Mouse (Mus musculus) left cerebral cortex, adult 8-10 months (tissue): ENCODE measurements around the gene Gtf2f2. TPM values are rescaled to one million over a fixed set of nuclear protein-coding genes. Genes with fewer than 3 reads are reported as not detected.

Experiments
- DNase-seq, 2 experiments: peaks; one replicate each; pipeline ENCODE4 v3.0.0; 2022; ENCODE audit warnings: low spot score in 2 of 2
- total RNA-seq, 4 experiments: library from RNA; stranded (reverse); gene quantifications; 2 replicates each; pipeline ENCODE4 v1.2.4; 2022

The Gtf2f2 gene
- 10 to 100 TPM; 14.3 to 16.8 (median 16.0) TPM for total RNA-seq

DNA sequence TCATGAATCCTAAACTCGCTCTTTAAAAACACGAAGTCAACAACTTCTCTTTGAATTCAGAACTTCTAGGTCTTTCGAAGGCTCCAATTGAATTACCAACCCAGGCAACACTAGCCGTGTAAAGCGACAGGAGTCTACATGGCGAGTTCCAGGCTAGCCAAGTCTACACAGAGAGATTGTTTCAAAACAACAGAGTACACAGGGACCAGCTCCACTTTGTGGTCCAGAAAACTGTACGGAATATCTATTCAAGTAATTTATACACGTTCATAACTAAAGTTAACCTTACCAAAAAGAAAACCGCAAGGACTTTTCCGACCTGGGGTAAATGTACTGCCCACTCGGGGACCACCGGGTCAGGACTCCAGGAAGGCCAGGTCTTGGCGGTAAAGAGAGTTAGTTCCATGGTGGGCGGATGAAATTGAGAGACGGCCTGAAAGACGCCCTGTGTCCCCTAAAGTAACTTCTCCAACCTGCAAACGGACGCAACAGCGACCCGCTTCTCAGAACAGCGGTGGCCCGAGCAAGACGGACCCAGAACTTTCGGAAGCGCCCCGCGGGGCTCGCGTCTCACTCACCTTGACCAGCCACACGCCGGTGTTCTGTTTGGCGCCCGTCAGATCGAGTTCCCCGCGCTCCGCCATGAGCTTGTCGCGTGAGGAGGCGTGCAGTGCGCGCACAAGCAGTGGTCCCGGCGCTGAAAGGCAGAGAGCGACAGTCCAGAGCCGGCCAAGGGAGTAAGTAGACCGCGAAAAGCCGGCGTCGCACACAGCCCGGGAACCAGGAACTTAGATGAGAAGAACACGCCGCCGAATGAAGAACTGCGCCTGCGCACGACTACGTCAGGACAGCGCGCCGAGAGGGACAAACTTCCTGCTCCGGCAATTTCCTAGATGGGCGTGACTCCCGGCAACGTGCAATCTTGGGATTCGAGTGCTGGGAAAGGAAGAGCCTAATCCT lies at the start of gene Gtf2f2:
Gene Gtf2f2, minus strand, starts transcription at position 764 of the 960 bp plus-strand sequence.
- DNase-seq = peak; percentile 87 to 95

DNA sequence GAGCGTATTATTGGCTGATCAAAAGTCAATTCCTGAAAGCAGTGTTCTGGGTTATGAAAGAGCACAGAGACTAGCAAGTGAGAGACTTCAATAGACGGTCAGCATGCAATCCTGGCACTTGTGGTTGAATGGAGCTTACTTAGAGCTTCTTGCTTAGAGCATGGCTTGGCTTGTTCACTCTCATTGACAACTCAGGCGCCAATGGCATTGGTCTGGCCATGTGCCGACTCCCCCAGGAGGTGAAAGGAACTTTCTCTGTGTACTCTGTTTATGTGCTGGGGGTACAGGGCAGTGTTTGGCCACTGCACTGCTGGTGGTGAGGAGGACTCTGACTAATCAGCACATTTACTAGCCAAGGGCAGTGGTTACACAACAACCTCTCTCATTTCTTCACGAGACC lies 48.8 kb upstream of the Gtf2f2 start:
- DNase-seq = no peak

DNA sequence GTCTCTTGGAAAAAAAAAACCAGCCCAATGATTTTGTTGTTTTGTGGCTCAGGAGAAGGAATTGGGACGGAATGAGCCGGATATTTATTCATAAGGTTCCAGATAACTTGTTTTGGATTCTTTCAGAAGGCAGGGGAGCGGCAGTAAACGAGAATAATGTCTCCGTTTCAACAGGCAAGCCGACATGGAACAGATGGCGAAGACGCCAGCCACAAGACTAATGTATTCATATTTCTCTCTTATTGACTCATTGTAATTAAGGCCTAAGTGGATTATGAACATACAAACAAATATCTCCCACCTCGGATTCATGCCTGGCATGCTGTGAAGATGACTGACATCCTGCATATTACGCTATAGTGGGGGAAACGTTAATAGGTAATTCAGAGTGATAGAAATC lies 43.1 kb upstream of the Gtf2f2 start:
- DNase-seq = no peak

DNA sequence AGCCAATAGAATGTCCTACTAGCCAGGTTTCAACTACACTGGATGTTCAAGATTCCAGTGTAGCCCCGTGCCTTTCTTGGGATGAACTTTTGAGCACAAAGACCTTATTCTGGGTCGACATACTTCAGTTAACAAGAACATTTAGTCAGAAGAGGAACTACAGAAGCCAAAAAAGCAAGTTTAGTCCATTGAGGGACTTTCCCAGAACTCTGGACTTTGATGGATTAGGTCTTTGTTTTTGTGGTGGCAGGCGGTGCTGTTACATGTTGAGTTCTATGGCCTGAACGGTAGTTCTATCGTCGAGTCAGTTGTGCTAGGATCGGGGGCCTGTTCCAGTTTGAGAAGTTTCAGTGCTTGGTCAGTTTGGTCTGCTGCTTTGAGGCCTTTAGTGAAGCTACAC lies 41.3 kb upstream of the Gtf2f2 start:
- no peak for DNase-seq

DNA sequence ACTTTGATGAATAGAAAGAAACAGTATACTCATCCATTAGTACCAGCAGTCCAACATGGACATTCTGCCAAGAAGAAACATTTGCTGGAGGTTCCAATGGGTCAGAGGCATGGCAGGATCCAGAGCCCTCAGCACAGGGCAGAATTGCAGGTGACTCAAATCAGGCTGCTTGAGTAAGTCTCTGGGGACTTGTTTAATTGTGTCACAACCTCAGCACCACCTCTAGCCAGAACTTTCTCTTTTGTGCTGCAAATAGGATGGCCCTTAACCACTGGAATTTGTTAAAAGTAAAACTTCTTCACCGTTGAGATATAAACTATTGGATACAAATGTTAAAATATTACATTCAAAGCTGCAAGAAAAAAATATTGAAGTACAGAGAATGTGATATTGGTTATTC lies 35.1 kb upstream of the Gtf2f2 start:
- DNase-seq = no peak

DNA sequence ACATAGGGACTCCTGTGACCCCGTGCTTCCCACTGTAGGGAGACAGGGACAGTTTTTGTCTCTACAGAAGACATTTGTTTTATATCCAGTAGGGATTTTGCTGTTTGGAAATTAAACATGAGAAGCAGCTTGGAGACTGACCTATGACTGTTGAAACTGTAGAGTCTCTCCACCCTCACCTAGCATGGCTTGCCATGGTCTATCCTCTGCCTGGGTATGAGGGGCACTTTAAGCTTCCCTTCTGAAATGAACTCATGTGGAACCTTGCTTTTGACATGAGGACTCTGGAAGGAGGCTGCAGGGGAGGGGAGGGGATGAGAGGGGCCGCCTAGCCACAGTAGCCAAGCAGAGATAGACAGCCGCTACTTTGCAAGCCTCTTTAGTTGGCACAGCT lies 33.5 kb upstream of the Gtf2f2 start:
- no peak for DNase-seq

DNA sequence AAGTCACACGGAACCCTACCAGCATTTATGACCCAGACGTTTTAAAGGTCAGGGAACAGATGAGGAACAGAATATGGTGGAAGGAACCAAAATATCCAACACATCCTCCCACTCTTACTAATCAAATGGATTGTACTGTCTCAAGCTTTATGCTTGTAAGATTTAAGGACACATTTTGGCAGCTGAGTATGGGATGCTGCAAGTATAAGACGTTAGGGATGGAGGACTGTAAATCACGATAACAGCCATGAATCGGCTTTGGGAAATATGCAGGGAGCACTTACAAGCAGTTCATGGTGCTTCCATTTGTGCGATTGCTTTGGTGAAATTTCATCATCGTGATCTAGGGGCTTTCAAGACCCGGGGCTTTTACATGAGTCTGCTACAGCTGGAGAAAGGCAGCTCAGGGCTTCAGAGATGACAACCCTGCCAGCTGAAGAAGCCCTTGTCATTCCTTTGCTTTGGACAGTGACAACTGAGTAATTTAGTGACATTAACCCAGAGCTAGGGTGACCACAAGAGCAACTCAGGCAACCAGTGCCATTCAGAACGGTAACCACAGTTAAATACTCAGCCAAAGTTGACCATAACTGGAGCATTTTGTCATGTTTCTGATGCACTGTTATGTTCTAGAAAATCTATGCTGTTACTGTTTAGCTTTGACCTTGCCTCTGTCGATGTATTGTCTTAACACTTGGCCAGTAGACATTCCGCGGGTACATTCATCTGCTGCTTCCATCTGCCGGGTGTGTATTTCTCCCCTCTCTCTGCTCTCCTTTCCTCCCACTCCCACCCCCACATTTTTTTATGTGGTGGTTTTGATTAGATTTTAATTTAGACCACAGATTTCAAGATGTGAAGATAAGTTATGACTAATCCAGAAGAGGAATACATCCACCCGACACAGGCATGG lies 32.8 kb upstream of the Gtf2f2 start:
- DNase-seq = peak in 1 of 2 experiments; percentile 13

DNA sequence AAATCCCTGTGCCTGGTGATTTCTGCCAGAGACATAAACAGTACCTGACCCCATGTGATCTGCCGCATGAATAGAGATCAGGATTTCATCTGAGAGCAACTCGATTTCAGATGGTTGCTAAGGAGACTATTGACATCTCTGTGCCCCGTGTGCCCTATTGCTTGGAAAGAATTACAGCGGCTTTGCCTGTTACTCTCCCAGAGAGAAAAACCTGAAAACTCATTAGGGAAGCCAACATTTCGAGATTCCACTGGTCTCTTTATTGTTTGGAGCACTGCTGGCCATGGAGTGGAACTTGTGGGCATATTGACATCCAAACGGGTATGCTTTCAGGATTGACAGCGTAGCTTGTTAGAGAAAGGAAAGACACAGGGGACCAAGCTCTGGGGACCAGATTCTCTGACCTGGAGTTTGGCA lies 22.6 kb upstream of the Gtf2f2 start:
- DNase-seq = no peak

DNA sequence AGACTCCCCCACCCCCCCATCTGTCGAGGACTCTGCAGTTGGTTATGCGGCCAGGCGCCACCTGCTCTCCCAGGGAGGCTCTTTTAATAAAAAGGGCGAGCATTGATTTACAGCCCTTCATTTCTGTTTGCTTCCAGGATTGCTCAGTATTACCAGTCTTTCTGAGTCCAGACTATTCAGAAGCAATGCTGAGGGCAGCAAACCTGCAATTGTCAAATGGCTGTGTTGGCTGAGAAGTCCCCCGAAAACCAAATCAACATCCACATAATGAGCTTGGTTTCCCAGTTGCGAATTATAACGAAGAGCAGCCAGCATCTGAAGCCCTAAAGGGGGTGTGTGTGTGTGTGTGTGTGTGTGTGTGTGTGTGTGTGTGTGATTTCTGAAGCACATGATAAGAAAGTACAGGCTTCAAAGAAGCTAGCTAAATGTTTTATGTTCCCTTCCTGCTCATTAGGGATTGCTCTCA lies 22.0 kb upstream of the Gtf2f2 start:
- DNase-seq = no peak

DNA sequence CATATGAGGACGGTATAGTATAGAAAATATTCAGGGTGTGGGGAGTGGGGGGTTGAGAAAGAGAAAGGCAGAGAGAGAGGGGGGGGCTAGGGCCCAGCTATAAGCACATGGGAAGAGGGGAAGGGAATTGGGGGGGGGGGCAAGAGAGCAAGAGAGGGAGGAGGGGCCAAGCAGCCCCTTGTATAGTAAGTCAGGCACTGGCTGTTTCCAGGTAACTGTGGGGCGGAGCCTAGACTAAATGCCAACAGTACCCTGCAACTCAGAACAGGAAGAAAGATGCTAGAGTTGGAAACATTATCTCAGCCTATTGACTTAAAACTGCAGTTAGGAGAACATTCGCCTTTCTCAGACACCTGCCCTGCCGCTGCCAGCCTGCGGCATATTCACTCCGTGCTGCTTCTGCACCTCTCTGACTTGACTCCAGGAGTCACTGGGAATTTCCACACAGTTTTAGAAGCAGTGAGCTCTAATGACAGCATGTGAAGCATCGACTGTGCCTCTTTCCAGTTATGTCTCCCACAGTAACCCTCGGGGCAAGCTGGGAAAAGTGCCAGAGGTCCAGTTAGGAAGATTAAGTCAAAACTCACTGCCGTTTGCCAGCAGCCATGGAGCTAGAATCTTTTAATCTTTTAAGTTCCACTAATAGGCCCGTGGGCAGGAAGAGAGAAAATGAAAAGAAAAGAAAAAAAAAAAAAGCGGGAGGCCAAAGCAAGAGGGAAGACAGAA lies 20.6 kb upstream of the Gtf2f2 start:
- DNase-seq = no peak

DNA sequence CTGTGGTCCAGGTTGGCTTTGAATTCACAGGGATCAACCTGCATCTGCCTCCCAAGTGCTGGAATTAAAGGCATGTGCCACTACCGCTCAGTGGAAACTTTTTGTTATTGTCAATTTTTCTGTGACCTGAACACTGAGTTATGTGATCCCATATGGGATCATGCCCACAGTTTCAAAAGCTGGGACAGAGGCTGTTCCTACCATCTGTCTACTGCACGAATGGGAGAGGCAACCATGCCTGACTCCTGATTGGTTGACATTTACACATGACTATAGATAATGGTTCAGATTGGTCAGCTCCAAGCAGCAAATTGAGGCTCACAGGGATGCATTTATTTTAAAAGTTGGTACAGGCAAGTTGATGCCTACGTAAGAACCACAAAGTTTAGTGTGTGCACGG lies 14.0 kb upstream of the Gtf2f2 start:
- DNase-seq = no peak

DNA sequence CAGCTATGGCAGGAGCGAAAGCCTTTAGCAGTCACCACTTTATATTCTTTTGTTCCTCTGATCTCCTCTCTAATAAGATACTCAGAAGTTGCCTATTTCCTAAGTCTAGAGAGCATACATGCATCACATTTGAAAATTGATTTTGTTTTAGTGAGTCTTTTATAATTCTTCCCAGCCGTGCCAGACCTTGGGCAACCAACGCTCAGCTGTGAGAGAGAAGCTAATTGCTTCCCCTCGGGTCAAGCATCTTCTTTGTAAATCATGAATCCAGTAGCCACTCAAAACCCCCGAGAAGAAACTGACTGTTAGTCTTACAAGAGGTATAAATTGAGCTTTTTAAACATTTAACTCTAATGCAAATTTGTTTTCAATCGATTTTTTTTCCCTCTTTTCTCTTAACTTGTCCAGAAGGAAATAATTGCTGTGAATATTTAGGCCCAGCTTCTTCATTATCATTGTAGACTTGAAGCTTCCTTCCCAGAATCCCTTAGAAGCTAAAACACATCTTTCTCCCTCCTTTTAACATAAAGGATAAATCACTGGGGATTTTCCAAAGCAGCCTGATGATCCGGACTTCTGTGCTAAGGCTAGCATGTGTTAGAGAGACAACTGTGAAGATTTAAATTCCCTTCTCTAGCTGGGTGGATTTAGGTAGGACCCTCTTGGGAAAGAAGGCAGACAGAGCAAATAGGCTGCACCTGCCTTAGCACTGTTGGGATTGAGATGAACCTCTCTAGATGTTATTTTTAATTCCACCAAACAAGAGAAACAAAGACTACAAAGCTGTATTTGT lies 10.5 kb upstream of the Gtf2f2 start:
- no peak for DNase-seq

DNA sequence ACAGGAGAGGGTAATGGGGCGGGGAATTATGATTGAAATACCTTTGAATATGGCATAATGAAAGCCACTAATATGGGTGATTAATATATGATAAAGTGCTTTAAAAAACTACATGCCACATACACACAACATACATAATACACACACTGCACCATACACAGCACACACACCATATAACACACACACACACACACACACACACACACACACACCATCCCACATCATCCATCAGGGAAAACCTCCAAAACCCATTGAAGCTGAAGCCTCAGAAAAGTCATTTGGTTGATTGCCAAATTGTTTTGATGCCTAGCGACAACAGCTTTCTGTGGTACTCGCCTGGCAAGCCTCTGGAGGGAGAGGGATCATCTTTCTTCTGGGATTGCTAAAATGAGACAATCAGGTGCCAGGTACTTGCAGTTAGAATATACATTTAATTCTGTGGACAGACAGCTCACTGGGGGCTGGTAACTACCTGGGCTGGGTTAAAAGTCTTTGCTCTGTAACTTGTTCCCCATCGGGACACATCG lies 9.7 kb upstream of the Gtf2f2 start:
- no peak for DNase-seq

DNA sequence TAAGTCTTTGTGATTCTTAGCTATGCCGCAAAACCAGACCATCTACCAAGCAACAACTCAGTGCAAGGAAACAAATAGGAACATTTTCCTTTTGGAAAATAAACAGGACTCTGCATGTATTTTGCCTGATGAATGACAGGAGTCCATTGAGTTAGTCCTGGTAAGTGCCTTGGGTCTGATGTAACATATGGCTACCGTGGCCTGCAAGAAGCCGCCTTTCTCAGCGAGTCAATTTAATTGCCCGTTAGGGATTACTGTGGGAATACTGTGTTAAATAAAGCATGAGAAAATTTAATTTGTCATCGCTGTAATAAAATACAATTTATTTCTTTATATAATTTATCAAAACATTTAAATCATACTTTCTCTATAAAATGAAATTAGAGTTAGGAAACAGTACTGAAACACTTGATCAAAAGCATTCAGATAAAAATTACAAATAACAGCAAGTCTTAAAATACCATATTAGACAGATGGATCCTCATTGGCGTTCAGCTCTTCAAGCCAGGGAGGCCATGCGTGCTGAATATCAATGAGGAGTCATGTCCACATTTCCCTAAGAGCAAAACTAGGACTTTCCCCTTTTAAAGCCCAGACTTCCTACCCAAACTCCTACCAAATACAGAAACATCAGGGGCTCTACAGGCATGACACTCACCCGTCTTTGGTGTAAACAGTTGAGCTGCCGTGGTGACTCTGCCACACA lies 7.3 kb upstream of the Gtf2f2 start:
- DNase-seq = no peak

DNA sequence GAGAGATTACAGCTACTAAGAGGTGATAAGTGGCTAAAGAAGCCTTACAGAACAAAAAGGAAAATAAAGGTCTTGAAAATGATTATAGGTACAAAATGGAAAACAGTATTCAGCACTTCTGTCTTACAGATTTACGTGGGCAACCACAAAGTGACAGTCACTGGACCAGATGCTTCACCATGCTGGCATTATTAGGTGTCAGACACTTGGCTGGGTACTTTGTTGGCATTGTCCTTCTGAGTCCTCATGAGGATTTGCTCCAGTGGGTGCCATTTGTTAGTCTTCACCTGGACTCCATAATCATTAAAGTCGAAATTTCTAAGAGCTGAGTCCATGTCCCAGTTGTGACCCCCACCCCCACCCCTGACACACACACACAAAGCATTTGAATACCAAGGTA lies 3.7 kb upstream of the Gtf2f2 start:
- DNase-seq = no peak

DNA sequence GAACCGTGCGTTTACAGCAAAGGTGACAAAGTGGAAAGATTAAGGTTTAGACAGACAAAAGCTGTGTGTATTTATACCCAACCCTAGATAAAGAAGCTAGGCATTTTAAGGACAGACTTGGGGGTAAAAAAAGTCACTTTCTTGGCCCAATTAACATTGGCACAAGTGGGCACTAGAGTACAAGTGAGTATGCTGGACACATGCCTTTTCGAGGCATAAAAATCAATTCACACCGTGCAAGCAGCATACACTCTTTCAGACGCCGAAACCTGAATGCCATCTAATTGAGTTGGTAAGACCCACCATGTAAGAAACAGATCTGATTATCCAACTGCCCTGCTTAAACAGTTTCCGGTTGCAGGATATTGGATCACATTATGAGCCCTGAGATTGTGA lies 395 bp upstream of the Gtf2f2 start:
- DNase-seq = no peak

DNA sequence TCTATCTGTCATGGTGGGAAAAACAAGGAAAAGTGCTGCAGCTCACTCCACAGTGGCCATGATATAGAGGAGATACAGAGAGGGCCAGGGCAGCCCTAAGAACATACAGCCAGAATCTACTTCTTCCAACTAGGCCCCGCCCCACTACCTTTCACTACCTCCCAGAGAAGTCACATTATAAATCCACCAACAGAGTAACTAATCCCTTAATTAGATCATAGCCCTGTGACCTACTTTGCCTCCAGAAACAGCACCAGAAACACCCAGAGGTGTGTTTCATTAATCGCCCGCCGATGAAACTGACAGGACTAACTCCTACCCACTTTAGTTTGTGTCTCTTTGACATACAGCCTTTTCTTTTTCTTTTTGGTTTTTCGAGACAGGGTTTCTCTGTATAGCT lies 1.5 kb downstream of the Gtf2f2 start:
- DNase-seq = no peak

DNA sequence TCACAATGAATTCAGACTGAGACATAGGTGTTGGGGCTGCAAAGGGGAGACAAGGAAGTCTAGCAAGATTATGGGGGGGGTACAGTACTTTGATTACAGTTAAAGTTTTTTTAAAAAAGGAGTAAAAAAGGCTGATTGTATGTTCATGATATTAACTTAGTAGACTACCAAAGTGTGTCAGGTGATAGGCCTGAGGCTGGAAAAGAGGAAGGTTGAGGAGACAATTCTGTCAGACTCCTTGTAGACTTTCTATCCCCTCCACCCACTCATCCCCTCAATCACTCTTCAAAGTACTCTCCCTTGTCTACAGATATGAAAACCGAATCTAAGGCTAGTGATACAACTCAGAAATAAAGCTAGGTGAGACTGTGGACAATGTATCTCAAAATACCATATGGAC lies 2.5 kb downstream of the Gtf2f2 start:
- no peak for DNase-seq

DNA sequence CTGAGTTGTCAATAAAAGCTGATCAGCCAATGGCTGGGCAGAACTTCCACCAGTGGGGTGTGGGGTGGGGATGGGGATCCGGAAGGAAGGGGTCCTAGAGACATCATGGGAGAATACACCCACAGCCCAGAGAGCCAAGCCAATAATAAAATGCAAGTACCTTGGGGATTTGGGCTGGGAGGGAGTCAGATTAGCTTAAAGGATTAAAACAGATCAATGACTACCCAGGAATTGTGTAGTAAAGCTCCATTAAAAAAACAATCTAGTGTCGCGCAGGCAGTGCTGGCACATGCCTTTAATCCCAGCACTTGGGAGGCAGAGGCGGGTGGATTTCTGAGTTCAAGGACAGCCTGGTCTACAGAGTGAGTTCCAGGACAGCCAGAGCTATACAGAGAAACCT lies 5.7 kb downstream of the Gtf2f2 start:
- no peak for DNase-seq

DNA sequence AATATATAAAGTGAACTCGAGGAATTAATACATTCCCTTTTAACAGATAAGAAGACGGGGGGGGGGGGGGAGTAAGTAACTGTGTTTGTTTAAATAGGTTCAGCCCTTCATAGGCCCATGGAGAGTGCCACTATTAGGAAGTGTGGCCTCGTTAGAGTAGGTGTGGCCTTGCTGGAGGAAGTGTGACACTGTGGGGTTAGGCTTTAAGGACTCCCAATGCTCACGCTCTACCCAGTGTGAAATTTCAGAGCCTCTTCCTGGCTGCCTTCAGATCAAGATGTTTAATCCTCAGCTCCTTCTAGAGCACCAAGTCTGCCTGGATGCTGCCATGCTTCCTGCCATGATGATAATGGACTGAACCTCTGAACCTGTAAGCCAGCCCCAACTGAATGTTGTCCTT lies 8.9 kb downstream of the Gtf2f2 start:
- DNase-seq = no peak
